ENCODE assay signal across 10 mouse cellular contexts in genomic region chr19:3907876-3908660, GRCm38 (mm10). TPM values are rescaled to one million over a fixed set of nuclear protein-coding genes. Genes with fewer than 3 reads are reported as not detected.
A peak's percentile ranks its signal among the peaks of the same experiment; 100 is the strongest.
DNase-seq lines count a peak whose midpoint lies in the region; ATAC-seq lines count a peak whose summit lies in the region.
"Had no signal": no experiment of that assay in that cellular context is flagged by ENCODE, and none has a peak within 500 bp of the region (broad histone marks: within the 10 kb centered on the region; RNA-seq: fewer than 3 reads in every experiment).

No protein-coding gene starts in this region.

- no peak for ATAC-seq in heart, embryonic 13.5 days (ENCODE audit: extremely low read depth, insufficient number of reproducible peaks, low FRiP score, low TSS enrichment)
- no peak for ATAC-seq in neural tube, embryonic 12.5 days (ENCODE audit: low FRiP score, low read depth)
- no peak for ATAC-seq in limb, embryonic 15.5 days (ENCODE audit: insufficient number of reproducible peaks, low FRiP score, low TSS enrichment, low read depth)

- H3K9me3 ChIP-seq in heart, embryonic 13.5 days = no peaks in the 10 kb centered on the region
- no peaks in the 10 kb centered on the region for H3K9me3 ChIP-seq in neural tube, embryonic 12.5 days
- H3K9me3 ChIP-seq in limb, embryonic 15.5 days = no peaks in the 10 kb centered on the region

- peak overlapping the region; percentile 67; the same call in 1 of the 2 replicates for H3K4me3 ChIP-seq in heart, embryonic 13.5 days
- H3K4me3 ChIP-seq in neural tube, embryonic 12.5 days = no peak overlapping the region
- H3K4me3 ChIP-seq in limb, embryonic 15.5 days = peak overlapping the region; percentile 74

- peak overlapping the region; percentile 82 for H3K4me2 ChIP-seq in heart, embryonic 13.5 days
- H3K4me2 ChIP-seq in neural tube, embryonic 12.5 days (replicated peaks) = peak overlapping the region; percentile 77; the same call in 1 of the 2 replicates
- H3K4me2 ChIP-seq in limb, embryonic 15.5 days = peak overlapping the region; percentile 83

- intact Hi-C loops in heart, postnatal 25 days (cut with DNase I) = no loop called here

- H3K9ac ChIP-seq in heart, embryonic 13.5 days = peak overlapping the region; percentile 84
- H3K9ac ChIP-seq in neural tube, embryonic 12.5 days = no peak overlapping the region
- H3K9ac ChIP-seq in limb, embryonic 15.5 days = no peak overlapping the region

- H3K27ac ChIP-seq in heart, embryonic 13.5 days (replicated peaks) = no peak overlapping the region
- H3K27ac ChIP-seq in neural tube, embryonic 12.5 days = no peak overlapping the region
- H3K27ac ChIP-seq in limb, embryonic 15.5 days = no peak overlapping the region

- peaks cover 50% of the 10 kb centered on the region for H3K4me1 ChIP-seq in heart, embryonic 13.5 days
- peaks cover 28% of the 10 kb centered on the region for H3K4me1 ChIP-seq in neural tube, embryonic 12.5 days
- peaks cover 56% of the 10 kb centered on the region for H3K4me1 ChIP-seq in limb, embryonic 15.5 days

- H3K36me3 ChIP-seq in heart, embryonic 13.5 days = peaks cover 47% of the 10 kb centered on the region
- H3K36me3 ChIP-seq in neural tube, embryonic 12.5 days = peaks cover 33% of the 10 kb centered on the region
- peaks cover 44% of the 10 kb centered on the region for H3K36me3 ChIP-seq in limb, embryonic 15.5 days

- no peaks in the 10 kb centered on the region for H3K27me3 ChIP-seq in heart, embryonic 13.5 days (replicated peaks)
- H3K27me3 ChIP-seq in neural tube, embryonic 12.5 days (replicated peaks) = no peaks in the 10 kb centered on the region
- H3K27me3 ChIP-seq in limb, embryonic 15.5 days = no peaks in the 10 kb centered on the region
- H3K27me3 ChIP-seq: CH12.LX had no signal

- 78% methylated on average over 8 of the region's 8 CpGs for WGBS in heart, embryonic 13.5 days
- WGBS in neural tube, embryonic 12.5 days = 80% methylated on average over 8 of the region's 8 CpGs
- 68% methylated on average over 8 of the region's 8 CpGs for WGBS in limb, embryonic 15.5 days

- DNase-seq in heart, postnatal 25 days (ENCODE audit: low spot score) = no peak
- no peak for DNase-seq in neural tube, embryonic 10.5 days (ENCODE audit: extremely low spot score, low spot score)
- no peak for DNase-seq in cerebellum, adult 18-20 months
- no peak for DNase-seq in right cerebral cortex, postnatal 36 days (ENCODE audit: low spot score in 2 of 2)
- DNase-seq in cerebellum, adult 9-11 months = no peak

RNA-seq across cellular contexts. Expression of gene Tcirg1, which starts 1.1 kb away (rescaled TPM):
- polyA plus RNA-seq in heart, embryonic 13.5 days (2015; fragmentation: Nextera tagmentation; extraction: Ambion mirVana) = 22.7 and 25.1 TPM in 2 replicates
- total RNA-seq in heart, postnatal 25 days (2021) = 1 to 10 TPM; 8.9 to 9.8 TPM
- polyA plus RNA-seq in neural tube, embryonic 12.5 days (2016; fragmentation: Nextera tagmentation; extraction: Ambion mirVana) = 19.7 and 22.0 TPM in 2 replicates
- polyA plus RNA-seq in limb, embryonic 15.5 days (2015; fragmentation: Nextera tagmentation; extraction: Ambion mirVana) = 46.3 and 52.4 TPM in 2 replicates

RNA-seq across cellular contexts. Expression of gene Ndufs8, which starts 4.5 kb away (rescaled TPM):
- 361 and 400 TPM in 2 replicates for polyA plus RNA-seq in heart, embryonic 13.5 days (2015; fragmentation: Nextera tagmentation; extraction: Ambion mirVana)
- total RNA-seq in heart, postnatal 25 days (2021) = 100 to 1,000 TPM; 538 TPM
- polyA plus RNA-seq in neural tube, embryonic 12.5 days (2016; fragmentation: Nextera tagmentation; extraction: Ambion mirVana) = 226 and 234 TPM in 2 replicates
- polyA plus RNA-seq in limb, embryonic 15.5 days (2015; fragmentation: Nextera tagmentation; extraction: Ambion mirVana) = 244 and 254 TPM in 2 replicates

RNA-seq across cellular contexts. Expression of gene Aldh3b1, which starts 21.5 kb away (rescaled TPM):
- 2.2 and 2.3 TPM in 2 replicates for polyA plus RNA-seq in heart, embryonic 13.5 days (2015; fragmentation: Nextera tagmentation; extraction: Ambion mirVana)
- 1 to 10 TPM; 1.8 TPM for total RNA-seq in heart, postnatal 25 days (2021)
- 0.84 and 0.87 TPM in 2 replicates for polyA plus RNA-seq in neural tube, embryonic 12.5 days (2016; fragmentation: Nextera tagmentation; extraction: Ambion mirVana)
- polyA plus RNA-seq in limb, embryonic 15.5 days (2015; fragmentation: Nextera tagmentation; extraction: Ambion mirVana) = 2.7 and 4.2 TPM in 2 replicates

RNA-seq across cellular contexts. Expression of gene Unc93b1, which starts 26.9 kb away (rescaled TPM):
- polyA plus RNA-seq in heart, embryonic 13.5 days (2015; fragmentation: Nextera tagmentation; extraction: Ambion mirVana) = 12.4 and 13.6 TPM in 2 replicates
- 10 to 100 TPM; 19.0 to 20.3 TPM for total RNA-seq in heart, postnatal 25 days (2021)
- 8.4 and 11.1 TPM in 2 replicates for polyA plus RNA-seq in neural tube, embryonic 12.5 days (2016; fragmentation: Nextera tagmentation; extraction: Ambion mirVana)
- polyA plus RNA-seq in limb, embryonic 15.5 days (2015; fragmentation: Nextera tagmentation; extraction: Ambion mirVana) = 26.1 and 30.5 TPM in 2 replicates

RNA-seq across cellular contexts. Expression of gene Aldh3b3, which starts 50.4 kb away (rescaled TPM):
- polyA plus RNA-seq in heart, embryonic 13.5 days (2015; fragmentation: Nextera tagmentation; extraction: Ambion mirVana) = not detected in 2 replicates
- 1 to 10 TPM in 1 of 2 experiments, under 1 TPM in 1; 0.60 to 1.1 TPM for total RNA-seq in heart, postnatal 25 days (2021)
- polyA plus RNA-seq in neural tube, embryonic 12.5 days (2016; fragmentation: Nextera tagmentation; extraction: Ambion mirVana) = not detected in 2 replicates
- polyA plus RNA-seq in limb, embryonic 15.5 days (2015; fragmentation: Nextera tagmentation; extraction: Ambion mirVana) = 3.7 and 6.7 TPM in 2 replicates
- total RNA-seq: CH12.LX had no signal
- polyA plus RNA-seq: neural tube, embryonic 14.5 days had no signal
